Mouse (Mus musculus): Measurements from ENCODE around the gene Vmn1r138. TPM values are rescaled to one million over a fixed set of nuclear protein-coding genes. Genes with fewer than 3 reads are reported as not detected.
"Not testable (repeated sequence)": the region's sequence is repeated elsewhere in the genome, so short reads cannot be mapped to it uniquely, and the experiment has no call there.

Gene Vmn1r138
- polyA plus RNA-seq (2012; rRNA removed): not detected in 2 replicates

DNA sequence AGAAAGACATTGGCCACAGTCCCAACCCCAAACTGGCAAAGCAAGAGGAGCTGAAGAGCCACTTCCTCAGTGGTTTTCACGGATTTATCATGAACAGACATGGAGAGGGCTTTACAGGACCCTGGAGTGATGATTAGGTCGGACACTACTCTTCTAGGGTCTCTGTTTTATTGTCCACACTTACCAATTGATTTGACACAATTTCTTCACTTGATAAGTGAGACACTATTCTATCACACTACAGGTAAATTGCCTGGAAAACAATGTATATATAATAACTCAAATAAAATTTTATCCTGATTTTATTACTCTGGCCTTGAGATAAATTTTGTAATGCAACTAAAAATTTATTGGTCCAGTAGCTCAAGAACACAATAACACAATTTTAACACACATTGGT, at the start of gene Vmn1r138:
Gene Vmn1r138 (minus strand): TSS at position 101 of the 400 bp plus-strand sequence.
- DNase-seq; H3K4me1 ChIP-seq (ENCODE audit: control insufficient read depth, insufficient read depth, low read length); H3K4me3 ChIP-seq (replicated peaks; ENCODE audit: extremely low read depth, low read depth, low read length): not testable (repeated sequence)
- WGBS: no CpG with 5 or more reads among the region's 2 CpGs

DNA sequence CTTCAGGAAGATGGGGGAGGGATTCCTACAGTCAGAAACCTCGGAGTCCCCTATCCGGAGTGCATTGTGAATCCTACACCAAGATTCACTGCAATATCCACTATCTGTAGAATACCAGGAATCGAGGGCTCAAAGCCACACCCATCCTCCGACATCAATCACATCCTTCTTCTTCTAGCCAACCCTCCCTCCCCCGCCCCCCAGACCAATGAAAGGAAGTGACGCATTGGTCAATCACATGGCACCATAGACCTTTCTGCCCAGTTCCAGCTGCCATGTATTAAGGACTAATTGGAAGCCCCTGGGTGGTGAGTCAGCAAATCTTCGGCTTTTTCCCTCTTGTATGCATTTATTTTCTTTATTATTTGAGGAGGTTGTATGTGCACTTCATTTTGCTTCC, 40.1 kb upstream of the Vmn1r138 start, which contains the start of gene Vmn1r139:
Gene Vmn1r139 (plus strand): TSS at position 301 of the 400 bp plus-strand sequence.
- H3K4me1 ChIP-seq (ENCODE audit: control insufficient read depth, insufficient read depth, low read length); DNase-seq; H3K4me3 ChIP-seq (replicated peaks; ENCODE audit: extremely low read depth, low read depth, low read length): not testable (repeated sequence)
- no CpG with 5 or more reads among the region's 7 CpGs for WGBS

DNA sequence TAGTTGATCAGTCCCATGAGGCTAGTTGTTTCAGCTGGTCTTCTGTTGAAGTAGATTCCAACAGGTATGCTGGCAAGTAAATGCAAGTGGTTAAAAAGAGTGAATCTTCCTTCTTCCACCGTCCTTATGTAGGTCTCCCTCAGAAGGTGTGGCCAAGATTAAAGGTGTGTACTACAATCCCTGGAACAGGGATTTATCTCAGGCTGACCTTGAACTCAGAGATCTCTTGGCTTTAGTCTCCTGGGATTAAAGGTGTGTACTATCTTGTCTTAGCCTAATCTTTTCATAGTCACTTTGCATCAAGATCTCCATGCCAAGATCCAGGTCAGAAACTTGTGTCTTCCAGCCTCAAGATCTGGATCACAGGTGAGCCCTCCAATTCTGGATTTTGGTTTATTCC, 27.5 kb upstream of the Vmn1r138 start, which contains the start of gene Gm6176:
Gene Gm6176 (minus strand): TSS at position 101 of the 400 bp plus-strand sequence.
- not testable (repeated sequence) for DNase-seq; H3K4me3 ChIP-seq (replicated peaks; ENCODE audit: extremely low read depth, low read depth, low read length); H3K4me1 ChIP-seq (ENCODE audit: control insufficient read depth, insufficient read depth, low read length)
- WGBS: no CpG with 5 or more reads among the region's 1 CpGs

DNA sequence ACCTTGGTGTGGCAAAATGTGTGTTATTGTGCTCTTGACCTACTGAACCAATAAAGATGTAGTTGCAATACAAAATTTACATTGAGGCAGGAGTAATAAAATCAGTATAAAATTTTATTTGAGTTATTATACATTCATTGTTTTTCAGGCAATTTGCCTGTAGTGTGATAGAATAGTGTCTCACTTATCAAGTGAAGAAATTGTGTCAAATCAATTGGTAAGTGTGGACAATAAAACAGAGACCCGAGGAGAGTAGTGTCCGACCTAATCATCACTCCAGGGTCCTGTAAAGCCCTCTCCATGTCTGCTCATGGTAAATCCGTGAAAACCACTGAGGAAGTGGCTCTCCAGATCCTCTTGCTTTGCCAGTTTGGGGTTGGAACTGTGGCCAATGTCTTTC, 34.4 kb downstream of the Vmn1r138 start, which contains the start of gene Vmn1r137:
Gene Vmn1r137 (plus strand): TSS at position 301 of the 400 bp plus-strand sequence.
- no CpG with 5 or more reads among the region's 3 CpGs for WGBS
- not testable (repeated sequence) for H3K4me1 ChIP-seq (ENCODE audit: control insufficient read depth, insufficient read depth, low read length); DNase-seq; H3K4me3 ChIP-seq (replicated peaks; ENCODE audit: extremely low read depth, low read depth, low read length)

Other genes with a start within 250 kb of the Vmn1r138 start
- gene Gm4177, start 232.2 kb downstream of the Vmn1r138 start, polyA plus RNA-seq (2012; rRNA removed): not detected in 2 replicates
- gene Vmn1r135, start 196.5 kb downstream of the Vmn1r138 start, polyA plus RNA-seq (2012; rRNA removed): not detected in 2 replicates
- not detected in 2 replicates for gene Gm5725, start 184.6 kb downstream of the Vmn1r138 start, polyA plus RNA-seq (2012; rRNA removed)
- not detected in 2 replicates for gene Gm5891, start 107.6 kb downstream of the Vmn1r138 start, polyA plus RNA-seq (2012; rRNA removed)
- gene Vmn1r137, start 34.3 kb downstream of the Vmn1r138 start, polyA plus RNA-seq (2012; rRNA removed): not detected in 2 replicates
- not detected in 2 replicates for gene Gm6176, start 27.4 kb upstream of the Vmn1r138 start, polyA plus RNA-seq (2012; rRNA removed)
- gene Vmn1r139, start 40.2 kb upstream of the Vmn1r138 start, polyA plus RNA-seq (2012; rRNA removed): not detected in 2 replicates
- gene Gm16451, start 89.3 kb upstream of the Vmn1r138 start, polyA plus RNA-seq (2012; rRNA removed): not detected in 2 replicates
- not detected in 2 replicates for gene Gm10666, start 105.8 kb upstream of the Vmn1r138 start, polyA plus RNA-seq (2012; rRNA removed)
- not detected in 2 replicates for gene Vmn1r142, start 135.1 kb upstream of the Vmn1r138 start, polyA plus RNA-seq (2012; rRNA removed)
- not detected in 2 replicates for gene Vmn1r143, start 160.5 kb upstream of the Vmn1r138 start, polyA plus RNA-seq (2012; rRNA removed)
- gene Gm8653, start 172.4 kb upstream of the Vmn1r138 start, polyA plus RNA-seq (2012; rRNA removed): not detected in 2 replicates
- gene Gm8453, start 200.6 kb upstream of the Vmn1r138 start, polyA plus RNA-seq (2012; rRNA removed): not detected in 2 replicates

Data from lung, adult 2 months (tissue).